Mouse (Mus musculus) embryonic fibroblast, embryonic 13.5 days (primary cell): ENCODE measurements around the gene Gramd1b.

ENCODE experiments used
- CTCF ChIP-seq: IDR thresholded peaks from 2 replicates; pipeline ENCODE4 v1.5.1; 2011; ENCODE audit warnings: mild to moderate bottlenecking, control low read depth, low read length, moderate library complexity, borderline replicate concordance; ENCODE audit not compliant: insufficient read depth
- POLR2A ChIP-seq: IDR thresholded peaks from 2 replicates; pipeline ENCODE4 v1.6.1; 2011; ENCODE audit warnings: low read depth, mild to moderate bottlenecking, control low read depth, low read length, moderate library complexity

DNA sequence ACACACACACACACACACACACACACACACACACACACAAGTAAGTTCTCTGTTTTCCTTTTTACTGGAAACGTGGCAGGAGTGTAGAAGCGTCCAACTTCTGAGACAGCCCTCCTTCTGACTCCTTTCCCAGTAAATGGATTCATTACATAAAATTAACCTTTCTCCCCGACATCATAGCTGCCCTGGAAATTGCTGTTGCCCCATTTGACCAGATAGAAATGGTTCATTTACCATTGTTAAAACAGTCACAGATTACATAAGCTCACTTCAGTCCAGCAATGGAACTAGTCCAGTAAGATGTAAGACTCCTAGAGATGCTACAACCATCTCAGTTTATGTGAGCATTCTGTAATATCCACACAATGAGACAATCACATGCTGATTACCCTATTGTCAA lies 122.8 kb downstream of the Gramd1b start:
- no peak for TF ChIP-seq POLR2A
- no peak for TF ChIP-seq CTCF
